Mouse (Mus musculus) urinary bladder, postnatal 25 days (tissue): ENCODE data around the gene Phlpp1.

Source experiments
- DNase-seq: peaks from one replicate; pipeline ENCODE4 v3.0.0; 2022; ENCODE audit warnings: low spot score

The Phlpp1 gene

GRCm38 (mm10) chr1:106387264-106387663 lies 215.7 kb downstream of the Phlpp1 start:
- DNase-seq: no peak

- DNase-seq: no peak
Measured at GRCm38 (mm10) chr1:106389673-106390072, 218.1 kb downstream of the Phlpp1 start.

GRCm38 (mm10) chr1:106393072-106393471 lies 221.5 kb downstream of the Phlpp1 start:
- no peak for DNase-seq

GRCm38 (mm10) chr1:106394678-106395077 lies 223.1 kb downstream of the Phlpp1 start:
- no peak for DNase-seq

- DNase-seq: peak; percentile 45
Measured at GRCm38 (mm10) chr1:106395476-106395875, 223.9 kb downstream of the Phlpp1 start.

GRCm38 (mm10) chr1:106400900-106401634 lies 229.5 kb downstream of the Phlpp1 start:
- peak; percentile 43 for DNase-seq

- no peak for DNase-seq
Measured at GRCm38 (mm10) chr1:106403011-106403501, 231.5 kb downstream of the Phlpp1 start.

GRCm38 (mm10) chr1:106406852-106407251 lies 235.3 kb downstream of the Phlpp1 start:
- no peak for DNase-seq

- peak; percentile 28 for DNase-seq
Measured at GRCm38 (mm10) chr1:106407963-106408440, 236.4 kb downstream of the Phlpp1 start.

- no peak for DNase-seq
Measured at GRCm38 (mm10) chr1:106410858-106411257, 239.3 kb downstream of the Phlpp1 start.

- DNase-seq: peak; percentile 29
Measured at GRCm38 (mm10) chr1:106425128-106425936, 253.8 kb downstream of the Phlpp1 start.

GRCm38 (mm10) chr1:106428170-106428569 lies 256.6 kb downstream of the Phlpp1 start:
- DNase-seq: no peak

GRCm38 (mm10) chr1:106428580-106428979 lies 257.0 kb downstream of the Phlpp1 start:
- DNase-seq: no peak

GRCm38 (mm10) chr1:106433580-106433979 lies 262.0 kb downstream of the Phlpp1 start:
- DNase-seq: no peak
